Mouse (Mus musculus) hindbrain, embryonic 10.5 days (tissue): ENCODE results near the gene Antxrl. TPM values are rescaled to one million over a fixed set of nuclear protein-coding genes. Genes with fewer than 3 reads are reported as not detected.

ENCODE experiments used
- DNase-seq: peaks from one replicate; pipeline ENCODE4 v3.0.0-alpha.2; 2017; ENCODE audit warnings: low spot score
- H3K27ac ChIP-seq: fragments of 300-500 bp; sonication (generic); 2 replicates; pipeline ENCODE4 v1.5.1; 2016; ENCODE audit warnings: mild to moderate bottlenecking, moderate library complexity
- H3K27me3 ChIP-seq: fragments of 300-500 bp; sonication (generic); 2 replicates; pipeline ENCODE4 v1.6.1; 2016; ENCODE audit warnings: mild to moderate bottlenecking; ENCODE audit not compliant: poor library complexity, insufficient read depth, severe bottlenecking
- H3K36me3 ChIP-seq: fragments of 300-500 bp; sonication (generic); 2 replicates; pipeline ENCODE4 v1.6.1; 2016; ENCODE audit warnings: mild to moderate bottlenecking, moderate library complexity
- H3K4me1 ChIP-seq: fragments of 300-500 bp; sonication (generic); replicated peaks from 2 replicates; pipeline ENCODE4 v1.6.1; 2016; ENCODE audit warnings: mild to moderate bottlenecking
- H3K4me3 ChIP-seq: fragments of 300-500 bp; sonication (generic); 2 replicates; pipeline ENCODE4 v1.5.1; 2016; ENCODE audit warnings: mild to moderate bottlenecking, moderate library complexity
- H3K9me3 ChIP-seq: fragments of 300-500 bp; sonication (generic); 2 replicates; pipeline ENCODE4 v1.6.1; 2016; ENCODE audit warnings: mild to moderate bottlenecking, moderate library complexity
- WGBS: fragments of 180-500 bp; shearing (Covaris S2); methylation state at CpG from one replicate; pipeline ENCODE4 v1.1.7; 2016; 5-methylcytosine and 5-hydroxymethylcytosine counted together
- polyA plus RNA-seq: library from polyadenylated mRNA; unstranded; fragments of >200 nt; fragmentation: Nextera tagmentation; extraction: Ambion mirVana; gene quantifications from 2 replicates; pipeline ENCODE4 v1.2.1, GENCODE M21; 2016

The Antxrl gene
- not detected in 2 replicates for polyA plus RNA-seq

DNA sequence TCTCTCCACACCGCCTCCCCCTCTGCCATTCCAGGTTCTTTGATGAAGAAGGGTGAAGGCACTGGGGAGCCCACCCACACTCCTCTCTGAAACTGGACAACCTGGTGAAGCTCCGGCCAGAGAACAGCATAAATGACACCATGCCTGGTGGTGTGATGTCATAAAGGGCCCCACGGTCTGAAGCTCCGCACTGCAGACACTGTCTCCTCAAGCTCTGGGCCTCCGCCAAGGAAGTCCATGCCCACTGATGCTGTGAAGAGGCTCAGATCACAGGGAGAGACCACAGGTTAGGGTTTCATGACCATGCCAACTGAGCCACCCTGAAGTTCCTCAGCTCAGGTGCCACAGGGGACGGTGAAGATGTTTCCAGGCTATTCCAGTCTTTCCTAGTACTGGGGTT is at the start of gene Antxrl:
Antxrl (plus strand) TSS at position 192 of the 400 bp plus-strand sequence.
- no peaks in the 10 kb centered on the region for H3K9me3 ChIP-seq
- no peaks in the 10 kb centered on the region for H3K4me1 ChIP-seq
- no peak for DNase-seq
- WGBS: 92% methylated on average over 6 of the region's 6 CpGs
- H3K27ac ChIP-seq: no peak within 1 kb of the TSS
- H3K27me3 ChIP-seq: no peaks in the 10 kb centered on the region
- H3K4me3 ChIP-seq: no peak within 1 kb of the TSS
- H3K36me3 ChIP-seq: no peaks in the 10 kb centered on the region

DNA sequence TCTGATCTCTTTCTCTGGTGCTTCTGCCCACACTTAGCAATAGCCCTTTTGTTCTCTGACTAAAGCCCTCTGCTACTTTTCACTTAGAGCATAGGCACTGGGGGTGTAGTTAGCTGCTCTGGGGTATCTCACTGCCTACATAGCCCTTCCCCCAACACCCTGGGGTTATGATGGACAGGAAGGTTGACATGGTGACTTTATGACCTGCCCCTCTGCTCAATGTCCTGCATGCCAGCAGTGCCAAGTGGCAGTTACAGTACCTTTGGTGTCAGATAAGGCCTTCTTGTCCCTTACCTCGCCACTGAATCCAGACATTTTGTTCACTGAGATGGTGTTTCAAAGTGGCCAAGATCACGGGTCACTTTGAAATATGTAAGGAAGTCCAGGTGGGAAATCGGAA is 37.4 kb upstream of the Antxrl start, which contains the start of gene Gm30083:
Gm30083 (minus strand) TSS at position 120 of the 400 bp plus-strand sequence.
- 88% methylated on average over 3 of the region's 3 CpGs for WGBS
- H3K9me3 ChIP-seq: no peaks in the 10 kb centered on the region
- DNase-seq: no peak
- H3K27me3 ChIP-seq: no peaks in the 10 kb centered on the region
- H3K4me1 ChIP-seq: no peaks in the 10 kb centered on the region
- no peak within 1 kb of the TSS for H3K27ac ChIP-seq
- no peak within 1 kb of the TSS for H3K4me3 ChIP-seq
- no peaks in the 10 kb centered on the region for H3K36me3 ChIP-seq

DNA sequence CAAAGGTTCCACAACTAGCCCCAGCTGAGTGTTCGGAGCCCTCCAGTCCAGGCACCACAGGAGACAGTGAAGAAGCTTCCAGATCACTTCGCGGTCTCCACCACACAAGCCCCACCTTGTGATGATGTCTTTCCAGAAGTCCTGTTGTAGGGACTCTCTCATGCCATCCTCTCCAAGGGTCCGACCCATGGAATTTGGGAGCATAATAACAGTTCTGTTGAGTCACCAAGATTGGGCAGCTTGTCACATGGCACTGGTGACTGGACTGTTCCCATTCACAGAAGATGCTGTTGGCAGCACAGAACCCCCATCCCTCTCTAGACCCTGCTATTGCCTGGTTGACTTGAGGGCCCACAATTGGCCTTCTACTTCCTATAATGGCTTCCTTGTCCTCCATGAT is 36.1 kb upstream of the Antxrl start, which contains the start of gene Gm5460:
Gm5460 (plus strand) TSS at position 378 of the 400 bp plus-strand sequence.
- 95% methylated on average over 4 of the region's 4 CpGs for WGBS
- H3K4me3 ChIP-seq: no peak within 1 kb of the TSS
- DNase-seq: no peak
- no peaks in the 10 kb centered on the region for H3K27me3 ChIP-seq
- no peaks in the 10 kb centered on the region for H3K4me1 ChIP-seq
- no peaks in the 10 kb centered on the region for H3K36me3 ChIP-seq
- no peak within 1 kb of the TSS for H3K27ac ChIP-seq
- no peaks in the 10 kb centered on the region for H3K9me3 ChIP-seq

DNA sequence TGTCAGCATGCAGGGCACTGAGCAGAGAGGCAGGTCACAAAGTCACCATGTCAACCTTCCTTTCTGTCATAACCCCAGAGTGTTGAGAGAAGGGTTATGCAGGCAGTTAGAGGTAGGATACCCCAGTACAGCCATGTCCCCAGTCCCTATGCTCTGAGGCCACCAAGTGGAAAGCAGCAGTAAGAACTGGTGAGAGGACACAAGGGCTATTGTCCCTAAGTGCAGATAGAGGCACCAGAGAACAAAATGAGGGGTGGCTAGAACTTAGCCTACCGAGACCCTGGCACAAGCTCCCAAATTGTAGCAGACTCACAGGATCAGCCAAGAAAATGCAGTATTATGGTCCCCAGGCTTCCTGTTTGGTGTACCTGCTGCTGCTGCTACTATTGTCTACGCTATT is 35.6 kb upstream of the Antxrl start:
- 87% methylated on average over 2 of the region's 2 CpGs for WGBS
- no peaks in the 10 kb centered on the region for H3K4me1 ChIP-seq

DNA sequence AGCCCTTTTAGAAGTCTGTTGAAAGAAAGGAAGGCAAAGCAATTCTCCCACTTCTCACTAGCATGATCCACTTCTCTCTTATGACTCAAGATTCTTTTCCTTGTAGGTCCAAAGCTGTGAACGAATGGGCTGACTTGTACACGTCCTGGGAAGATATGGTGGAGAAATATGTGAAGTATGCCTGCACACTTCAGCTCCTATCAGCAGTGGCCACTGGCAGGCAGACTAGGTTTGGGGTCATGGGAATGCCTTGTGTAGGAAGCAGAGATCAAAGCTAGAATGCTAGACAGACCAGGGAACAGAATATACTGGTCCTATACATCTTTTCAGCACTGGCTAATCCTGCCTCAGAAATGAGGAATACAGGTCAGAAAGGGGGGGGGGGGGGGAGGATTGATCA is 25.8 kb upstream of the Antxrl start:
- Histone ChIP-seq H3K9me3 (peaks cover 12% of the 10 kb centered on the region; the same call in 1 of the 2 replicates), H3K27me3 (no peaks in the 10 kb centered on the region), H3K4me1 (no peaks in the 10 kb centered on the region), H3K27ac (no peak overlapping the region), H3K36me3 (no peaks in the 10 kb centered on the region), H3K4me3 (no peak overlapping the region)
- WGBS: 73% methylated on average over 2 of the region's 2 CpGs
- no peak for DNase-seq

More for the DNA sequence above, 35.6 kb upstream of the Antxrl start:
- H3K27me3 ChIP-seq: no peaks in the 10 kb centered on the region
- no peaks in the 10 kb centered on the region for H3K9me3 ChIP-seq
- no peaks in the 10 kb centered on the region for H3K36me3 ChIP-seq
- no peak for DNase-seq
- no peak overlapping the region for H3K4me3 ChIP-seq
- H3K27ac ChIP-seq: no peak overlapping the region

DNA sequence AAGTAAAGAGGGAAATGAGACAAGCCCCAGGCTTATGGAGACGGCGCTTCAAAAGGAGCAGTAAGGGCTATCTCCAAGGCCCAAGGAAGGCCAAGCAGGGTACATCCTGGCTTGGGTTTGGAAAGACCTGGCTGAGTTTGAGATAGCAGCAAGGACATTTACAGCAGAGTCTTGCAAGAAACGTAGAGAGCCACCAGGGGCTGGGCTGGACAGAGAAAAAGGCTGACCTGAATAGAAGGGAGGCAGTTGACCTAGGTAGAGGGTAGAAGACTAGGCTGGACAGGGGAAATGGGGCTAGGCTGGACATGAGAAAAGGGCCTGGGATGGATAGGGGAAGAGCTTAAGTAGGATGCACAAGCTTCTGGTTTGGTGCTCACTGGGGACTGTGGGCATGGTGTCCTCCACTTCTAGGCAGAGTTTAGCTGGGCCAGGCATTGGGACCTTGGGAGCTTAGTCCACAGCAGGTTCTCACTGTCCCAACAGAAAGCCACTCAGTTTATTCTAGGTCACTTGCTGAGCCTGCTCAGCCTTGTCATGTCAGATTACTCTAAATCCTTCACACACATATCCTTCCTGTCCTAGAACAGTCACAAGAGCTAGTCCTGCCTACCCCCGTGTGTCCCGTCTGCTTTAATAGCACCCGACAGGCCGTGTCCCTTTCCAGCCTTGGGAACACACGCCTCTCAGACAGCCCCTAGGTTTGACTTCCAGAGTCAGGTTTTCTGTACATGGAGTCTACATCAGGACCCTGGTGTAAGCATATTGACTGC is 18.5 kb upstream of the Antxrl start:
- Histone ChIP-seq H3K4me1 (no peaks in the 10 kb centered on the region), H3K4me3 (no peak overlapping the region), H3K9me3 (no peaks in the 10 kb centered on the region), H3K36me3 (no peaks in the 10 kb centered on the region), H3K27ac (no peak overlapping the region), H3K27me3 (no peaks in the 10 kb centered on the region)
- 83% methylated on average over 8 of the region's 8 CpGs for WGBS
- DNase-seq: no peak

DNA sequence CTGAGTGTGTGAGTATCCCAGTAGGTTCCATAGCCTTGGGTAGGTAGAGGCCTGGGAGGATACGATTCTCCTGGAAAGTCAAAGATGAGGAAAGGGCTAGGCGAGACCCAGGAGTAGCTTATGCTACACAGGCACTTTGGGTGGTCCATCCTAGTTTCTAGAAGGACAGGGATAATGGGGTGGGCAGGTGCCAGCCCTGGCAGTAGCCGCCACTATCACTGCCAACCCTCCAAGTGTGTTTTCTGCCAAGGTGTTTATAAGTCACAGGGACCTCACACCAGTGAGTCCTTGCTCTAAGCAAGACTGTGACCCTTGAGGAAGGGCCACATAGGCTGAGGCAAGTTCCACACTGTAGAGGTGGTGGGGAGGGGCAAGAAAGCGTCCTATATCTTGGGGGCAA is 11.3 kb upstream of the Antxrl start:
- H3K27me3 ChIP-seq: no peaks in the 10 kb centered on the region

DNA sequence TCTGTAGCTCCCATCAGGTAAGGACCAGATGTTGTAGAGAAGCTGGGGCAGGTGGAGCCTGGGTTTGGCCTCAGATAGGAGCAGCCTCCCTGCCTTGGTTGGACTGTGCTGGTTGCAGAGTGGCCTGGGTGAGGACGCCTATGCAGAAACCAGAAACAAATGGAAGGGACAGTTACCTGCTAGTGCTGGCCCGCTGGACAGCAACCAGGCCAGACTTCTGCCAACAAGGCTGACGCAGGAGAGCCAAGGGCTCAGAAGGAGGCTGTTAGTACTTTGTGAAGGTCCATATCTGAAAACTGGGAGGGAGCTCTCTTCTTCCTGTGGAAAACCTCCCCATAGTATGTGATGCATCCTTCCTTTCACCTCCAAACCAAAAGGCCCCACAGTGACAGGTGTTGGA is 9.2 kb upstream of the Antxrl start:
- H3K4me1 ChIP-seq: no peaks in the 10 kb centered on the region
- DNase-seq: no peak
- no peaks in the 10 kb centered on the region for H3K9me3 ChIP-seq
- H3K27ac ChIP-seq: no peak overlapping the region
- no peaks in the 10 kb centered on the region for H3K27me3 ChIP-seq
- no peak overlapping the region for H3K4me3 ChIP-seq
- WGBS: 78% methylated on average over 3 of the region's 3 CpGs
- no peaks in the 10 kb centered on the region for H3K36me3 ChIP-seq

More for the DNA sequence above, 11.3 kb upstream of the Antxrl start:
- Histone ChIP-seq H3K4me1 (no peaks in the 10 kb centered on the region), H3K4me3 (no peak overlapping the region), H3K36me3 (no peaks in the 10 kb centered on the region), H3K27ac (no peak overlapping the region), H3K9me3 (no peaks in the 10 kb centered on the region)
- 80% methylated on average over 4 of the region's 4 CpGs for WGBS
- no peak for DNase-seq

DNA sequence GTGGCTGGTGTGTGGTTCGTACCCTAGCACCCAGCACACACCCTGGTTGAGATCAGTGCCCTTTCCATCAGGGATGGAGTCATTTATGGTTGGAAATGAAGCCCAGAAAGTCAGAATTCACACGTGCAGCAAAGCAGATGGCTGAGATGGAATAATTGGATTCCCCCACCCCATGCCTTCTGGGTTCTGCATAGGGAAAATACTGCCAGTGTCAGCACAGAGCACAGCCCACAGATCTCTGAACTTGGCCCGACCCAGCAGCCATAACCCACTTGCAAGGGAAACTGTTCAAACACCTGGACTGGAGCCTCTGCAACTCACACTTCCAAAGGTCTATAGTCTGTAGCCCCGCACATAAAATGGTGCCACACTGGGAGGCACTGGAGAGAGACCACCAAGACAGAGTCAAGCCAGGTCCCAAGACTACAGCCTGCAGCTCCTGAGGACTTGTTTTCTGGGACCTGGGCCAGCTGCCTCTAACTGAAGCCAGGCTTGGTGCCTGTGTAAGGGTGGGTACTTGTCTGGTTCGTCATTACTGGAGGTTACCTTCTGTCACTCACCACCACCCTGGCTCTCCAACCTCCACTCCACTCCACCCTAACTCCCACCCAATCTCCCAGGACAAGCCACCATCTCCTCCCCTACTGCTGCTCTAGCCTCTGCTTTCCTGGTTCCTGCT is 2.3 kb upstream of the Antxrl start:
- no peak for DNase-seq
- no peak overlapping the region for H3K4me3 ChIP-seq
- no peaks in the 10 kb centered on the region for H3K4me1 ChIP-seq
- no peaks in the 10 kb centered on the region for H3K27me3 ChIP-seq
- H3K36me3 ChIP-seq: no peaks in the 10 kb centered on the region
- no peaks in the 10 kb centered on the region for H3K9me3 ChIP-seq
- 77% methylated on average over 5 of the region's 5 CpGs for WGBS
- H3K27ac ChIP-seq: no peak overlapping the region

DNA sequence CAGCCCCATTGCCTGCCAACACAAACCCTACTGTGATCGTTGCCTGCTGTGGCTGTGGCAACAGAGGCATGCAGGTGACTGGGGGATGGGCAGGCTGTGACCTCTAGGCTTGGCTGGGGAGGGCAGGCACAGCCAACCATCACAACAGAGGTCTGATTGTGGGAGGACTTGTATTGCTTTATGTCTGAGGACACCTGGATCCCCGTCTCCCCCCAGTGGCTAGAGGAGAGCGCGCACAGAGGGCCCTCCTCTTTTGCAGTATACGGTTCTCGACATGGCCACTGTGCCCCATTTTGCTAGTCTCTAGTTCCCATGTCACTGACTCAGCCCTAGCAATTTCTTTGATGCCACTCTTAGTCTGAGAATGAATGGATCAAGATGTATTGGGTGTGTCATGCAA is 19.2 kb downstream of the Antxrl start:
- WGBS: 62% methylated on average over 6 of the region's 6 CpGs
- no peak overlapping the region for H3K4me3 ChIP-seq
- H3K4me1 ChIP-seq: 0 out of 2 replicates have a peak, but pooled peaks cover 6% of the 10 kb centered on the region
- H3K9me3 ChIP-seq: no peaks in the 10 kb centered on the region
- no peaks in the 10 kb centered on the region for H3K36me3 ChIP-seq
- H3K27ac ChIP-seq: no peak overlapping the region
- no peaks in the 10 kb centered on the region for H3K27me3 ChIP-seq
- DNase-seq: peak; percentile 17

DNA sequence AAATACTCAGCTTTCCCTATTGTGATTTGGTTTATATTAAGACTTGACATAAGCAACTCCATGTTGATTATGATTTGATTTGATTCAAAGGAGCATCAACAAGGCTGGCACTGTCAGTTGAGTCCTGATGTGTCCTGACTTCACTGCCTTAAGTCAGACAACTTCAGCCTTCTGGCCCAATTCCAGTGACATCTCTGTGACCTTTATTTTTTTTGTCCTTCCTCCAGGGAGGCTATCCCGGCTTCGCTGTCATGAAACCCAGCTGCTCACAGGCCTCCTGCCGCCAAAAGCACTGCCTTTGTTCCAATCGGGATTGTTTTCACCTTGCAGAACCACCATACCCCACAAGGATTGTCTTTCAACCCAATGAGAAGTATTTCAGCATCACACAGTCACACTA is 22.8 kb downstream of the Antxrl start:
- H3K36me3 ChIP-seq: no peaks in the 10 kb centered on the region
- H3K27me3 ChIP-seq: no peaks in the 10 kb centered on the region
- H3K27ac ChIP-seq: no peak overlapping the region
- DNase-seq: no peak
- H3K9me3 ChIP-seq: no peaks in the 10 kb centered on the region
- peaks cover 7% of the 10 kb centered on the region; the same call in 1 of the 2 replicates for H3K4me1 ChIP-seq
- 39% methylated on average over 4 of the region's 4 CpGs for WGBS
- no peak overlapping the region for H3K4me3 ChIP-seq

DNA sequence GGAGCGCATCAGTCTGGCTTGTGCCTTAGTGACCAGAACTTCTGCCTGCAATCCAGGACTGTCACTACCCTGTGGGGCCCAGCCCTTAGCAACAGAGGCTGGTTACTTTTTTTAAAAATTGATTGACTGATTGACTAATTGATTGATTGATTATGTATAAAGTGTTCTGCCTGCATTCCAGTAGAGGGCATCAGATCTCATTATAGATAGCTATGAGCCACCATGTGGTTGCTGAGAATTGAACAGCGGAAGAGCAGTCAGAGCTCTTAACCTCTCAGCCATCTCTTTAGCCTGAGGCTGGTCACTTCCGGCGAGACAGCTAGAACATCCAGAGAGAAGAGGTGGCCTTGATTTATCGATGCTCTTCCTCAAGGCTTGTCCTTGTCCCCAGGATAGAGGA is 24.7 kb downstream of the Antxrl start:
- H3K4me1 ChIP-seq: peaks cover 3% of the 10 kb centered on the region; the same call in 1 of the 2 replicates
- no peak for DNase-seq
- 0 out of 2 replicates have a peak, but pooled peaks cover 7% of the 10 kb centered on the region for H3K27me3 ChIP-seq
- H3K27ac ChIP-seq: peak overlapping the region; percentile 8; the same call in 1 of the 2 replicates
- no peaks in the 10 kb centered on the region for H3K9me3 ChIP-seq
- H3K4me3 ChIP-seq: no peak overlapping the region
- WGBS: 67% methylated on average over 5 of the region's 5 CpGs
- H3K36me3 ChIP-seq: no peaks in the 10 kb centered on the region

DNA sequence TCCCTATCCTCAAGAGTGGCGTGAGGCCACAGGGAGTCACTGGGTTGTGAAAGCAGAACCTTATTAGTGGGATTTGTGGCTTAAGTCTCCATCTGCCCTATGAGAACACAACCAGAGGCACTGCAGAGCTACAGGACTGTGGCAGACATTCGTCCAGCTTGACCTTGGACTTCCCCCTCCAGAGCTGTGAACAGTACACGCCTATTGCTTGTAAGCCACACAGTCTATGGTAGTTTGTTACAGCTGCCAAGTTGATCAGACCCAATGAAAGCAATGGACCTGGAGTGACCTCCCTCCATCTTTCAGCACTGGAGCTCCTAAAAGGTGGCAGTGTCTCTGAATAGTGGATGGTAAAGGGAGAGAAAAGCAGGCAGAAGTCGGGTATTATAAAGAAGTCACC is 25.8 kb downstream of the Antxrl start:
- no peak overlapping the region for H3K27ac ChIP-seq

More for the DNA sequence above, 25.8 kb downstream of the Antxrl start:
- no peaks in the 10 kb centered on the region for H3K36me3 ChIP-seq
- H3K4me1 ChIP-seq: peaks cover 3% of the 10 kb centered on the region; the same call in 1 of the 2 replicates
- 77% methylated on average over 4 of the region's 4 CpGs for WGBS
- H3K4me3 ChIP-seq: no peak overlapping the region
- no peak for DNase-seq
- H3K27me3 ChIP-seq: 0 out of 2 replicates have a peak, but pooled peaks cover 7% of the 10 kb centered on the region
- H3K9me3 ChIP-seq: no peaks in the 10 kb centered on the region
